Comparison of ENCODE assay signal across 8 mouse cellular contexts in the genomic region with DNA sequence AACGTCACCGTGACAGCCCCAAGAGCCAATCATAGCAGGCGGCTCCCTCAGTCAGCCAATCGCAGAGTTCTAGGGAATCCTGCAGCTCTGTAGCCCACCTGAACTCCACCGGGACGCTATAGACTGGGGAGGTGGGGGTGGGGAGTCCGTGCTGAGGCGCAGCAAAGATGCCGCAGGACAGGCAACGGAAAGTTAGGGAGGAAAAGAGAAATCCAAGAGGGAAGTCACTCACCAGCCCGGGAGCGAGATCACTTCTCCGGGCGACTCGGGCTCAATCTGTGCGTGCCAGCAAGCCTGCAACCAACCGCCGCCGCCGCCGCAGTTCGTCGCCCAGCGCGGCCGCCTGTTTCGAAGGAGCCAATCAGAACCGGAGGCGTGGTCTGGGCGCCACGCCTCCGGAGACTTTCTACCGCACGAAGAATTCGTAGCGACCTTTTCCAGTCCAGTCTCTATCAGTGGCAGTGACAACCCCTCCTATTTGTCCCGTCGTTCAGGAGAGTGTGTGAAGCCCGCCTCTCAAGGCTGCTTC. TPM values are rescaled to one million over a fixed set of nuclear protein-coding genes. Genes with fewer than 3 reads are reported as not detected.
DNase-seq lines count a peak whose midpoint lies in the region; ATAC-seq and TF ChIP-seq lines count a peak whose summit lies in the region.

Gene Gas2l3, minus strand, starts transcription at position 345 of the 529 bp plus-strand sequence.

- intact Hi-C loops in left cerebral cortex, postnatal 36 days (cut with DNase I) = no loop called here

- H3K9me3 ChIP-seq in embryonic facial prominence, embryonic 10.5 days = no peaks in the 10 kb centered on the region
- no peaks in the 10 kb centered on the region for H3K9me3 ChIP-seq in intestine, postnatal 0 days (ENCODE audit: control insufficient read depth)
- no peaks in the 10 kb centered on the region; the same call in 1 of the 2 replicates for H3K9me3 ChIP-seq in midbrain, embryonic 10.5 days (replicated peaks)

- peak within 1 kb of the TSS; percentile 57 for H3K9ac ChIP-seq in intestine, postnatal 0 days (ENCODE audit: low read depth, low read length)

- H3K36me3 ChIP-seq in embryonic facial prominence, embryonic 10.5 days (replicated peaks) = peaks cover 10% of the 10 kb centered on the region
- H3K36me3 ChIP-seq in intestine, postnatal 0 days (ENCODE audit: control insufficient read depth, insufficient read depth) = no peaks in the 10 kb centered on the region
- H3K36me3 ChIP-seq in midbrain, embryonic 10.5 days = peaks cover 13% of the 10 kb centered on the region

- peaks cover 22% of the 10 kb centered on the region for H3K27me3 ChIP-seq in embryonic facial prominence, embryonic 10.5 days (replicated peaks; ENCODE audit: low read depth, poor library complexity, severe bottlenecking)
- no peaks in the 10 kb centered on the region for H3K27me3 ChIP-seq in intestine, postnatal 0 days (replicated peaks; ENCODE audit: control insufficient read depth, insufficient read depth, low read length)
- peaks cover 72% of the 10 kb centered on the region for H3K27me3 ChIP-seq in midbrain, embryonic 10.5 days (ENCODE audit: low read depth, poor library complexity, severe bottlenecking)

- no peak for TF ChIP-seq CTCF in intestine, postnatal 0 days (IDR thresholded peaks at IDR 0.05; ENCODE audit: low read depth)

- WGBS in embryonic facial prominence, embryonic 10.5 days = under 1% methylated on average over 39 of the region's 39 CpGs
- under 1% methylated on average over 39 of the region's 39 CpGs for WGBS in intestine, postnatal 0 days
- WGBS in midbrain, embryonic 10.5 days = under 1% methylated on average over 39 of the region's 39 CpGs

- peaks cover 16% of the 10 kb centered on the region for H3K4me1 ChIP-seq in embryonic facial prominence, embryonic 10.5 days
- H3K4me1 ChIP-seq in intestine, postnatal 0 days (replicated peaks; ENCODE audit: control insufficient read depth, insufficient read depth, low read length) = no peaks in the 10 kb centered on the region
- H3K4me1 ChIP-seq in midbrain, embryonic 10.5 days = peaks cover 15% of the 10 kb centered on the region

- peak; percentile 74 for ATAC-seq in granulocyte monocyte progenitor cell, adult 5-6 weeks (replicated peaks; ENCODE audit: poor library complexity, severe bottlenecking)
- ATAC-seq in intestine, postnatal 0 days = peak; percentile 92

- peak within 1 kb of the TSS; percentile 72 for H3K4me3 ChIP-seq in embryonic facial prominence, embryonic 10.5 days
- H3K4me3 ChIP-seq in intestine, postnatal 0 days (ENCODE audit: low read depth, low read length) = peak within 1 kb of the TSS; percentile 80
- peak within 1 kb of the TSS; percentile 77 for H3K4me3 ChIP-seq in midbrain, embryonic 10.5 days

- peak; percentile 92 for DNase-seq in adrenal gland, postnatal 14 days
- peak; percentile 92 for DNase-seq in embryonic facial prominence, embryonic 10.5 days (ENCODE audit: low spot score)
- DNase-seq in left cerebral cortex, postnatal 36 days (ENCODE audit: low spot score in 2 of 2) = peak; percentile 83
- peak; percentile 90 for DNase-seq in midbrain, embryonic 10.5 days (ENCODE audit: low spot score)
- peak; percentile 67 to 78 for DNase-seq in right cerebral cortex, postnatal 36 days (ENCODE audit: low spot score in 2 of 2)
- peak; percentile 73 to 88 for DNase-seq in urinary bladder, postnatal 4 days (ENCODE audit: low spot score in 2 of 2)

- H3K4me2 ChIP-seq in intestine, postnatal 0 days (replicated peaks; ENCODE audit: low read depth) = peak within 1 kb of the TSS; percentile 99

- H3K27ac ChIP-seq in embryonic facial prominence, embryonic 10.5 days (replicated peaks) = peak within 1 kb of the TSS; percentile 91
- peak within 1 kb of the TSS; percentile 80 for H3K27ac ChIP-seq in intestine, postnatal 0 days (ENCODE audit: low read depth, low read length)
- peak within 1 kb of the TSS; percentile 92 for H3K27ac ChIP-seq in midbrain, embryonic 10.5 days (replicated peaks)

RNA-seq across cellular contexts. Expression of gene Gas2l3, which starts in this region (rescaled TPM):
- total RNA-seq in adrenal gland, postnatal 14 days (2021) = 8.5 and 9.2 TPM in 2 replicates
- 14.2 and 16.8 TPM in 2 replicates for polyA plus RNA-seq in embryonic facial prominence, embryonic 10.5 days (2016; fragmentation: Nextera tagmentation; extraction: Ambion mirVana)
- 13.0 and 17.0 TPM in 2 replicates for total RNA-seq in granulocyte monocyte progenitor cell, adult 5-6 weeks (2014; fragmentation: Nextera tagmentation)
- 29.4 and 30.9 TPM in 2 replicates for total RNA-seq in granulocyte monocyte progenitor cell, adult 5-6 weeks (2017)
- polyA plus RNA-seq in intestine, postnatal 0 days (2015; fragmentation: Nextera tagmentation; extraction: Ambion mirVana) = 5.5 and 5.6 TPM in 2 replicates
- 1 to 10 TPM; 1.6 to 2.4 TPM for total RNA-seq in left cerebral cortex, postnatal 36 days (2021)
- 18.7 and 19.4 TPM in 2 replicates for polyA plus RNA-seq in midbrain, embryonic 10.5 days (2016; fragmentation: Nextera tagmentation; extraction: Ambion mirVana)

Comparison
In these comparisons a context has a peak if more than half of its experiments do, and no peak if none do; other contexts are left out.
1. Peak in every context shown above with its lines: DNase-seq, ATAC-seq, H3K4me3 ChIP-seq and H3K27ac ChIP-seq.